Mouse (Mus musculus): Measurements from ENCODE around the gene Mast3.

Gene Mast3

DNA sequence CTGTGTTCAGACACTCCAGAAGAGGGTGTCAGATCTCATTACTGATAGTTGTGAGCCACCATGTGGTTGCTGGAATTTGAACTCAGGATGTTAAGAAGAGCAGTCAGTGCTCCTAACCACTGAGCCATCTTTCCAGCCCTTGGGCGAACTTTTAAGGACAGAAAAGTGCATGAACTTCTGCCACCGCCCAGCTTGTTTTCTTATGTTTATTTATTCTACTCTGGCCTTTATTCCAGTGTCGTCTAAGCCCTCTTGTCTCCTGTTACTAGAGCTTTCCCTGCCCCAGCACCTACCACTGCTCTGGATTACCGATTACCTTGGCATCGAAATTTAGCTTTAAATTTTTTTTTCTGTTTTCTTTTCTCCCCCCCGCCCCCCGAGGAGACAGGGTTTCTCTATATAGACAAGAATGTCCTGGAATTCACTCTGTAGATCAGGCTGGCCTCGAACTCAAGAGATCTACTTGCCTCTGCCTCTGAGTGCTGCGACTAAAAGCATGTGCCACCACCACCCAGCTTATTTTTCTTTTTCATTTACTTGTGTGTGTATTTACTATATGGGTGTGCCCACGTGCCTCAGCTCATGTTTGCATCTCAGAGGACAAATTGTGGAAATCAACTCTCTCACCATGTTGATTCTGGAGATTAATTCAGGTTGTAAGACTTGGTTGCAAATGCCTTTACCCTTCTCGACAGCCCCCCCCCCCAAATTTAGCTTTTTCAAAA, 1.9 kb downstream of the Mast3 start:
- DNase-seq: no peak

- no peak for DNase-seq
These were observed 3.0 kb downstream of the Mast3 start for GRCm38 (mm10) chr8:70801830-70802229.

- DNase-seq: no peak
These were observed 3.7 kb downstream of the Mast3 start for GRCm38 (mm10) chr8:70801156-70801555.

- no peak for DNase-seq
These were observed 4.2 kb downstream of the Mast3 start for GRCm38 (mm10) chr8:70800648-70801047.

DNA sequence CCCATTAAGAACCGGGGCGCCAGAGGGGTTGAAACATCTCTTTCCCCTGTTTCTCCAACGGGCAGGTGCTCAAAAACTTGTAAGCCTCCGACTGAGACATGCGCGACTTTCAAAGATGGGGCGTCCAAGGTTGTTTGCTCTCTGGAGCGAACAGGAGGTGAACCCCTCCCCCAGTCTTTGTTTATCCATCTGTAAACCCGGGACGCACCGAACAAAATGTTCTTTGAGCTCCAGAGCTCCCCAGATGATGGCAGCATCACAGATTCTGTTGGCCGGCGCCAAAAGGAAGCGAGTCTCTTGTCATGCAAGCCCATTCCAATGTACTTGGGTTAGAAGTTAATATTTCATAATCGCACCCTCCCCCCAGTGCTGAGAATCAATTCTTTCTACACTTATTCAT, 6.6 kb downstream of the Mast3 start:
- DNase-seq: no peak

DNA sequence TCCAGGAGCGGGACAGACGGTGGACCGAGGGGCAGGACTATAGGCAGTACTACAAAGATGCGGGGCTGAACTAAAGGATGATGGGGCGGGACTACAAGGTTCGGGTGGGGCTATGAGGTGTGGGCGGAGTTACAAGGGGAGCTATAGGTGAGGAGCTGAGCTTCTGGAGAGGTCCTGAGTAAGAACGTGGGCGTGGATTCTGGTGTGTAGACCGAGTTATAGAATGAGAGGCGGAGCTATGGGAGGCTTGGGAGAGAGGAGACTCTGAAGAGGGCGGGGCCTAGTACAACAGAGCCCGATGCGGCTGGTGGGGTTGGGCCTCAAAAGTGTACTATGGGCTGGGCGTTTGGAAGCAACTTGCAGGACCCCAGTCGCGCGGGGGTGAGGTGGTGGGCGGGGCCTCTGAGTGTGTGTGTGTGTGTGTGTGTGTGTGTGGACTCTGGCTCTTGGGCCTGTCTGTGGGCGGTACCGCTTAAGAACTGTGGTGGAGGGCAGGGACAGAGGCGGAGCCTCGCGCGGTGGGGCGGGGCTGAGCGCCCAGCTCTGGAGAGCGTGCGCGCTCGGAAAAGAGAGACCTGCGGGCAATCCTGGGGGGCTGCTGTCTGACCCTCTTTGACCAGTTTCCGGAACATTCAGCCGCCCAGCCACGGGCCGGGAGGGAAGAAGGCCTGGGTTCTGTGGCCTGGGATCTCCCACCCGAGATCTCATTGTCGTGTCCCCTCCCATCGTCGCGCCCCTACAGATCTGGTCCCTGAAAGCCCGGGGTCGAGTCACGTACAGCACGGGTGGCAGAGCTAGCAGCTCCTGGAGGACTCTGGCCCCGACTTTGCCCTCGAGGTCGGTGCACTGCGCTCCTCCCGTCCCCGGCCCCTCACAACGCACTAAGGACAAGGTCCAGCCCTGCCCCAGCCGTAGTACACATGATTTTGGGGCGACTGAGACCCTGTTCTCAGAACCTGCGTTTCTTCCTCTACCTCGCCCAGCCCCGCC, 7.5 kb downstream of the Mast3 start:
- peak; percentile 78 to 88 for DNase-seq

- no peak for DNase-seq
These were observed 8.3 kb downstream of the Mast3 start for GRCm38 (mm10) chr8:70796403-70797080.

DNA sequence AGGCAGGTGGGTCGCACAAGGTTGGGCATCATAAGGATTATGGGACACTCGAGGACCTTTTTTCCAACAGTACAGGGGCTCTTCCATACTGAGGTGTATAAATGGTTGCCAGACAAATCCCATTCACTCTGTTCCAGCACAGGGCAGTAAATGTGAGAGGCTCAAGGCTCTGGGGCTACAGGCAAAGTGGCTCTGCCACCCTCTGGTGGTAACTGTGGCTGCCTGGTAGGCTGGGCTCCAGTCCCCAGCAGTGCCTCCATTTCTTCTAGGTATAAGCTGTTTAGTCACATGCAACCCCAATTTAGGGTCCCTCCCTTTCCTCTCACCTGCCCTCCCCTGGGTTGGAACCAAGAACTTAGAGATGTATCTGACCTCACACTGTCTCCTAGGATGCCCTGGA, 9.5 kb downstream of the Mast3 start:
- DNase-seq: no peak

GRCm38 (mm10) chr8:70794215-70794614, 10.6 kb downstream of the Mast3 start:
- no peak for DNase-seq

DNA sequence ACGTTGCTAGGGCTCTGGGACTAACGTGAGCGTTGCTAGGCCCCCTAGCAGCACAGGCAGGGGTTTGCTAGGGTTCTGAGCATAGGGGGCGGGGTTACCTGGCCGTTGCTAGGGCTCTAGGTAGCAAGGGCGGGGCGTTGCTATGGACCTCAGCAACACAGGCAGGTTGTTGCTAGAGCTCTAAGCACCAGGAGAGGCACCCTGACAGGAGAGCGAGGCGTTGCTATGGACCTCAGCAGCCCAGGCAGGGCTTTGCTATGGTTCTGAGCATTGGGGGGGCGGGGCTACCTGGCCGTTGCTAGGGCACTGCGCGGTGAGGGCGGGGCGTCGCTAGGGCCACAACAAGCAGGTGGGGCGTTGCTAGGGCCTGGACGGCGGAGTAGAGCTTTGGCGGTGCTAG, 12.2 kb downstream of the Mast3 start:
- DNase-seq: peak in 1 of 2 experiments; percentile 80

DNA sequence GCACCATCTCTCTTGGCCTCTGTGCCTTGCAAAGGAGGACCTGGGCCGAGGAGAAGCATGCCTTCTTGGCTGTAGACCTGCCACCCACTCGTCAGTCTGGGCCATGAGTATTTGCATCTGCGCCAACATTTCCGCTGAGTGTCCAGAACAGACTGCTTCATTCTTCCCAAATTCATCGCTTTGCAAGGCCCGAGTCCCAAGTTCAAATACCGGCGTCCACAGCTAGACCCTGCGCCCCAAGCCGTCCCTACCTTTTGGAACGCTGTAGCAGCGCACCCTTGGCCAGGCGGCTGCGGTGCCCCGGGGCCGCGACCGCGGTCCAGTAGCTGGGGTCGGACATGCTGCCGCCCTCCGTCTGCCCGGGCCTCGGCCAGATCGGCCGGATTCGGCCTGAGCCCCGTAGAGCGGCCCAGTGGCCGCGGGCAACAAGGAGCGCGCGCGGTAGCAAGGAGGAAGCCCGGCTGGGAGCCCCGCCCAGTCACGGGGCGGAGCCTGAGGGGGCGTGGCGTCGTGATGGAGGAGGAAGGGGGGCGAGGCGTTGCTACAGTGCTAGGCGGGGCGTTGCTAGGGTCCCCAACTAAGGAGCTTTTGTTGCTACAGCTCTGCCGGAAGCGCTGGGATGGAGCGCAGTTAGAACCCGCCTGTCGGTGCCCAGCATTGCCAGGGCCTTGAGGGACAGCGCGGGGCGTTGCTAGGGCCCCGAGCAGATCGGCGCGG, 12.7 kb downstream of the Mast3 start:
- peak; percentile 88 to 94 for DNase-seq

GRCm38 (mm10) chr8:70791294-70791701, 13.6 kb downstream of the Mast3 start:
- DNase-seq: peak in 1 of 2 experiments; percentile 32

DNA sequence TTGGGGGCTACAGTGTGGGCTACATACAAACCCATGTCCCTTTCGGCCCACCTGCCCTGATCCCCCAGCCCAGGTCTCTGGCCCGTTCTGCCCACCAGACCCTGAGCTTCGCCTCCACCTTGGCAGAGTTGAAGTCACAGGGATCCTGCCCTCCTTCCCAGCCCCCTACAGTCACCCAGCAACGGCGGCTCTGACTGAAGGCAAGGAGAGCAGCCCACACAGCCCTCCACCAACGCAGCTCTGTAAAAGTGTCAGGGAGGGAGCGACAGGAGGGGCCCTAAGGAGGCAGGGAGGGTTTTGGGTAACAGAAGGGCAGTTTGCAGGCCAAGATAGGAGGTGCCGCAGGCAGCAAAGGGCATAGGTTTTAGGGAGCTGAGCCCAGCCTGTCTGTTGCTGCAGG, 14.0 kb downstream of the Mast3 start:
- no peak for DNase-seq

GRCm38 (mm10) chr8:70789046-70789445, 15.8 kb downstream of the Mast3 start:
- peak; percentile 40 to 41 for DNase-seq

DNA sequence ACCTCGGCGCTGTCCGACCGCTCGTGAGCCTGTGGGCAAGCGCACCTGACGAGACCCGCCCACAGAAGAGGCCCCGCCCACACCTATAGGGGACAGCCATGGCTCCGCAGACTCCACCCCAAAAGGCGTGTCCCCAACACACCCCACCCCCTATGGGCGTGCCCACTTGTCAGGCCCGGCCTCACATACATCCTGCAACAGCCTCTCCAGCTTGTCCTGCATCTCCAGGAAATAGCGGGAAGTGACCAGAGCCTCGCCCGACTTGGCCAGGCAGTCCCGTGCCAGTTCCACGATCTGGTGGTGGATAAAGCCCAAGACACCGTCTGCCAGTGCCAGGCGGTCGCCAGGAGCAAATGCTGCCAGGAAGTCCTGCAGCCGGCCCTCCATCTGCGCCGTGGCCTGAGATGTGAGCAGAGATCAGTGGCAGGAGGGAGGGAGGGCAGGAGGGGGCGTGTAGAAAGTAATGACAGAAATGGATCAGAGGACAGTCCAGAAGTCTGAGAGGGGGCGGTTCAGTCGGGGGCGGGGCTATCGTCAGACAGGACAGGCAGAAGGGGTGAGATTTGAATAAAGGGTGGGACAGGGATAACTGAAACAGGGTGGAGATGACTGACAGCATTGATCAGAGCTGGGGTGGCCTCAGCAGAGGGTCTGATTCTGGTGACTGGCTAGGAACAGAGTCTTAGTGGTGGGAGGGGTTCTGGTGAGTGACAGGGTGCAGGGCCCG, 16.8 kb downstream of the Mast3 start:
- peak; percentile 90 to 94 for DNase-seq

- no peak for DNase-seq
These were observed 17.8 kb downstream of the Mast3 start for GRCm38 (mm10) chr8:70787051-70787445.

GRCm38 (mm10) chr8:70786291-70787050, 18.4 kb downstream of the Mast3 start:
- DNase-seq: no peak

DNA sequence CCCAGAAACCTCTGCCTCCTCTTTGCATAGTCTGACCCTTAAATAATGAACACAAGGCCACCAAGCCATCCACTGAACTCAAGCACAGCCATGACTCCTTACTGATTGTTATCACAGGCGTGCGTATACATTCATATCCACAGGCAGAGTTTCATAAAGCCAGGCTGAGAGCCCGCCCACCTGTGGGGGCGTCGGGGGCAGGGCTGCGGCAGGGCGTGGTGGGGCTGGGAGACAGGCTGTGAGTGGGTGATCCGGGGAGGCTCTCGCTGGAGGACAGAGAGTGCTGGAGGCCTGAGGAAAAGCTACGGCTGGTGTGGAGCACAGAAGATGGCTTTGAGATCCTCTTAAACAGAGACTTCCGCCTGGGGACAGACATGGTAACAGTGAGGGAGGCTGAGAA, 24.8 kb downstream of the Mast3 start:
- no peak for DNase-seq

GRCm38 (mm10) chr8:70776496-70777444, 28.1 kb downstream of the Mast3 start, which contains the start of gene Pik3r2:
Gene Pik3r2, minus strand, starts transcription at chr8:70776713.
- DNase-seq: peak; percentile 99
